Mouse (Mus musculus): ENCODE data around the gene Chchd3. TPM values are rescaled to one million over a fixed set of nuclear protein-coding genes. Genes with fewer than 3 reads are reported as not detected.

Gene Chchd3
- total RNA-seq, 1 experiment, result 105 TPM

GRCm38 (mm10) chr6:32787399-32787798 is 272.7 kb downstream of the Chchd3 start:
- Histone ChIP-seq H3K9ac (ENCODE audit: insufficient read depth, low read depth, low read length, poor library complexity, severe bottlenecking) (no peak overlapping the region), H3K4me1 (ENCODE audit: control insufficient read depth in 2 of 2, insufficient read depth in 2 of 2, low read length in 2 of 2, poor library complexity in 1 of 2) (peaks cover 10 to 11% of the 10 kb centered on the region in 2 experiments), H3K27ac (ENCODE audit: insufficient read depth, low read depth, low read length, poor library complexity, severe bottlenecking) (no peak overlapping the region), H3K9me3 (ENCODE audit: control insufficient read depth, insufficient read depth, low read depth, low read length) (no peaks in the 10 kb centered on the region), H3K4me3 (ENCODE audit: insufficient read depth in 1 of 2, low read depth in 1 of 2, low read length in 2 of 2, poor library complexity in 1 of 2, severe bottlenecking in 1 of 2) (no peak overlapping the region), H3K36me3 (ENCODE audit: control insufficient read depth, insufficient read depth, low read length, poor library complexity, severe bottlenecking) (0 out of 2 replicates have a peak, but pooled peaks cover 2% of the 10 kb centered on the region)
- TF ChIP-seq MAFK (IDR thresholded peaks at IDR 0.05; ENCODE audit: insufficient read depth, low read depth, low read length), result no peak
- TF ChIP-seq ZNF384 (IDR thresholded peaks at IDR 0.05; ENCODE audit: low read depth, low read length), result no peak
- no peak for TF ChIP-seq ZC3H11A (IDR thresholded peaks at IDR 0.05; ENCODE audit: borderline replicate concordance, low read depth, low read length)
- TF ChIP-seq HCFC1 (IDR thresholded peaks at IDR 0.05; ENCODE audit: borderline replicate concordance, insufficient read depth, low read length), result no peak
- no peak for TF ChIP-seq CHD2 (IDR thresholded peaks at IDR 0.05; ENCODE audit: low read depth, low read length)
- DNase-seq (ENCODE audit: low read depth, low spot score), result no peak
- in situ Hi-C loops (cut with MboI; ENCODE audit: low sequenced_read_pairs in 2 of 2, unreplicated experiment in 2 of 2), result no loop called here

GRCm38 (mm10) chr6:32786196-32786595 is 273.9 kb downstream of the Chchd3 start:
- in situ Hi-C loops (cut with MboI; ENCODE audit: low sequenced_read_pairs in 2 of 2, unreplicated experiment in 2 of 2), result no loop called here
- Histone ChIP-seq H3K36me3 (ENCODE audit: control insufficient read depth, insufficient read depth, low read length, poor library complexity, severe bottlenecking) (no peaks in the 10 kb centered on the region), H3K9me3 (ENCODE audit: control insufficient read depth, insufficient read depth, low read depth, low read length) (no peaks in the 10 kb centered on the region), H3K4me3 (ENCODE audit: insufficient read depth in 1 of 2, low read depth in 1 of 2, low read length in 2 of 2, poor library complexity in 1 of 2, severe bottlenecking in 1 of 2) (no peak overlapping the region), H3K9ac (ENCODE audit: insufficient read depth, low read depth, low read length, poor library complexity, severe bottlenecking) (no peak overlapping the region), H3K27ac (ENCODE audit: insufficient read depth, low read depth, low read length, poor library complexity, severe bottlenecking) (no peak overlapping the region), H3K4me1 (ENCODE audit: control insufficient read depth in 2 of 2, insufficient read depth in 2 of 2, low read length in 2 of 2, poor library complexity in 1 of 2) (peaks cover 10 to 11% of the 10 kb centered on the region in 2 experiments)
- DNase-seq (ENCODE audit: low read depth, low spot score), result no peak
- no peak for TF ChIP-seq CHD2 (IDR thresholded peaks at IDR 0.05; ENCODE audit: low read depth, low read length)
- TF ChIP-seq ZC3H11A (IDR thresholded peaks at IDR 0.05; ENCODE audit: borderline replicate concordance, low read depth, low read length), result no peak
- TF ChIP-seq HCFC1 (IDR thresholded peaks at IDR 0.05; ENCODE audit: borderline replicate concordance, insufficient read depth, low read length), result no peak
- TF ChIP-seq MAFK (IDR thresholded peaks at IDR 0.05; ENCODE audit: insufficient read depth, low read depth, low read length), result no peak
- no peak for TF ChIP-seq ZNF384 (IDR thresholded peaks at IDR 0.05; ENCODE audit: low read depth, low read length)

- Histone ChIP-seq H3K9ac (ENCODE audit: insufficient read depth, low read depth, low read length, poor library complexity, severe bottlenecking) (no peak overlapping the region), H3K36me3 (ENCODE audit: control insufficient read depth, insufficient read depth, low read length, poor library complexity, severe bottlenecking) (no peaks in the 10 kb centered on the region), H3K27ac (ENCODE audit: insufficient read depth, low read depth, low read length, poor library complexity, severe bottlenecking) (no peak overlapping the region), H3K9me3 (ENCODE audit: control insufficient read depth, insufficient read depth, low read depth, low read length) (no peaks in the 10 kb centered on the region), H3K4me3 (ENCODE audit: insufficient read depth in 1 of 2, low read depth in 1 of 2, low read length in 2 of 2, poor library complexity in 1 of 2, severe bottlenecking in 1 of 2) (no peak overlapping the region), H3K4me1 (ENCODE audit: control insufficient read depth in 2 of 2, insufficient read depth in 2 of 2, low read length in 2 of 2, poor library complexity in 1 of 2) (peaks cover 10% of the 10 kb centered on the region in 2 experiments)
- TF ChIP-seq CHD2 (IDR thresholded peaks at IDR 0.05; ENCODE audit: low read depth, low read length) (no peak), HCFC1 (IDR thresholded peaks at IDR 0.05; ENCODE audit: borderline replicate concordance, insufficient read depth, low read length) (no peak), ZC3H11A (IDR thresholded peaks at IDR 0.05; ENCODE audit: borderline replicate concordance, low read depth, low read length) (no peak), MAFK (IDR thresholded peaks at IDR 0.05; ENCODE audit: insufficient read depth, low read depth, low read length) (no peak), ZNF384 (IDR thresholded peaks at IDR 0.05; ENCODE audit: low read depth, low read length) (no peak)
- in situ Hi-C loops (cut with MboI; ENCODE audit: low sequenced_read_pairs in 2 of 2, unreplicated experiment in 2 of 2), result no loop called here
- no peak for DNase-seq (ENCODE audit: low read depth, low spot score)
Observed at GRCm38 (mm10) chr6:32783102-32783501, 277.0 kb downstream of the Chchd3 start.

GRCm38 (mm10) chr6:32780602-32781001 is 279.5 kb downstream of the Chchd3 start:
- DNase-seq (ENCODE audit: low read depth, low spot score), result no peak
- Histone ChIP-seq H3K9me3 (ENCODE audit: control insufficient read depth, insufficient read depth, low read depth, low read length) (no peaks in the 10 kb centered on the region), H3K4me1 (ENCODE audit: control insufficient read depth in 2 of 2, insufficient read depth in 2 of 2, low read length in 2 of 2, poor library complexity in 1 of 2) (no peaks in the 10 kb centered on the region), H3K9ac (ENCODE audit: insufficient read depth, low read depth, low read length, poor library complexity, severe bottlenecking) (no peak overlapping the region), H3K4me3 (ENCODE audit: insufficient read depth in 1 of 2, low read depth in 1 of 2, low read length in 2 of 2, poor library complexity in 1 of 2, severe bottlenecking in 1 of 2) (no peak overlapping the region), H3K36me3 (ENCODE audit: control insufficient read depth, insufficient read depth, low read length, poor library complexity, severe bottlenecking) (no peaks in the 10 kb centered on the region), H3K27ac (ENCODE audit: insufficient read depth, low read depth, low read length, poor library complexity, severe bottlenecking) (no peak overlapping the region)
- TF ChIP-seq CHD2 (IDR thresholded peaks at IDR 0.05; ENCODE audit: low read depth, low read length), result no peak
- no peak for TF ChIP-seq MAFK (IDR thresholded peaks at IDR 0.05; ENCODE audit: insufficient read depth, low read depth, low read length)
- no peak for TF ChIP-seq HCFC1 (IDR thresholded peaks at IDR 0.05; ENCODE audit: borderline replicate concordance, insufficient read depth, low read length)
- TF ChIP-seq ZNF384 (IDR thresholded peaks at IDR 0.05; ENCODE audit: low read depth, low read length), result no peak
- TF ChIP-seq ZC3H11A (IDR thresholded peaks at IDR 0.05; ENCODE audit: borderline replicate concordance, low read depth, low read length), result no peak
- in situ Hi-C loops (cut with MboI; ENCODE audit: low sequenced_read_pairs in 2 of 2, unreplicated experiment in 2 of 2), result no loop called here

- Histone ChIP-seq H3K4me1 (ENCODE audit: control insufficient read depth in 2 of 2, insufficient read depth in 2 of 2, low read length in 2 of 2, poor library complexity in 1 of 2) (no peaks in the 10 kb centered on the region), H3K27ac (ENCODE audit: insufficient read depth, low read depth, low read length, poor library complexity, severe bottlenecking) (no peak overlapping the region), H3K4me3 (ENCODE audit: insufficient read depth in 1 of 2, low read depth in 1 of 2, low read length in 2 of 2, poor library complexity in 1 of 2, severe bottlenecking in 1 of 2) (no peak overlapping the region), H3K36me3 (ENCODE audit: control insufficient read depth, insufficient read depth, low read length, poor library complexity, severe bottlenecking) (no peaks in the 10 kb centered on the region), H3K9me3 (ENCODE audit: control insufficient read depth, insufficient read depth, low read depth, low read length) (no peaks in the 10 kb centered on the region), H3K9ac (ENCODE audit: insufficient read depth, low read depth, low read length, poor library complexity, severe bottlenecking) (no peak overlapping the region)
- no peak for DNase-seq (ENCODE audit: low read depth, low spot score)
- TF ChIP-seq ZNF384 (IDR thresholded peaks at IDR 0.05; ENCODE audit: low read depth, low read length), result no peak
- no peak for TF ChIP-seq ZC3H11A (IDR thresholded peaks at IDR 0.05; ENCODE audit: borderline replicate concordance, low read depth, low read length)
- no peak for TF ChIP-seq CHD2 (IDR thresholded peaks at IDR 0.05; ENCODE audit: low read depth, low read length)
- TF ChIP-seq HCFC1 (IDR thresholded peaks at IDR 0.05; ENCODE audit: borderline replicate concordance, insufficient read depth, low read length), result no peak
- in situ Hi-C loops (cut with MboI; ENCODE audit: low sequenced_read_pairs in 2 of 2, unreplicated experiment in 2 of 2), result no loop called here
Observed at GRCm38 (mm10) chr6:32776384-32776783, 283.7 kb downstream of the Chchd3 start.
